Mouse (Mus musculus) hindbrain, embryonic 15.5 days (tissue): ENCODE results near the gene Tpst1. TPM values are rescaled to one million over a fixed set of nuclear protein-coding genes. Genes with fewer than 3 reads are reported as not detected.

Experiments
- ATAC-seq: fragments of 200-750 bp; cut with Nextera tagmentation; 2 replicates; pipeline ENCODE4 v1.8.0; 2017; ENCODE audit warnings: low read depth, moderate number of reproducible peaks, moderate TSS enrichment; ENCODE audit not compliant: low FRiP score
- H3K27ac ChIP-seq: fragments of 300-500 bp; sonication (generic); replicated peaks from 2 replicates; pipeline ENCODE4 v1.5.1; 2015; ENCODE audit warnings: mild to moderate bottlenecking, inconsistent platforms
- H3K27me3 ChIP-seq: fragments of 300-500 bp; sonication (generic); 2 replicates; pipeline ENCODE4 v1.6.1; 2015; ENCODE audit warnings: control low read depth, inconsistent platforms
- H3K36me3 ChIP-seq: fragments of 300-500 bp; sonication (generic); 2 replicates; pipeline ENCODE4 v1.6.1; 2015; ENCODE audit warnings: control low read depth, inconsistent platforms
- H3K4me1 ChIP-seq: fragments of 300-500 bp; sonication (generic); replicated peaks from 2 replicates; pipeline ENCODE4 v1.6.1; 2015; ENCODE audit warnings: control low read depth, inconsistent platforms
- H3K4me2 ChIP-seq: fragments of 300-500 bp; sonication (generic); 2 replicates; pipeline ENCODE4 v1.6.1; 2015; ENCODE audit warnings: moderate library complexity, mild to moderate bottlenecking, inconsistent platforms
- H3K4me3 ChIP-seq: fragments of 300-500 bp; sonication (generic); 2 replicates; pipeline ENCODE4 v1.5.1; 2015; ENCODE audit warnings: mild to moderate bottlenecking, inconsistent platforms
- H3K9ac ChIP-seq: fragments of 300-500 bp; sonication (generic); 2 replicates; pipeline ENCODE4 v1.6.1; 2015; ENCODE audit warnings: inconsistent platforms
- H3K9me3 ChIP-seq: fragments of 300-500 bp; sonication (generic); 2 replicates; pipeline ENCODE4 v1.6.1; 2016; ENCODE audit warnings: control low read depth, inconsistent platforms
- WGBS: fragments of 180-500 bp; shearing (Covaris S2); methylation state at CpG from one replicate; pipeline ENCODE4 v1.1.7; 2015; 5-methylcytosine and 5-hydroxymethylcytosine counted together
- polyA plus RNA-seq: library from polyadenylated mRNA; unstranded; fragments of >200 nt; fragmentation: Nextera tagmentation; extraction: Ambion mirVana; gene quantifications from 2 replicates; pipeline ENCODE4 v1.2.1, GENCODE M21; 2015

Gene Tpst1
- polyA plus RNA-seq, 1 experiment from 2014 or later, result 59.8 TPM

DNA sequence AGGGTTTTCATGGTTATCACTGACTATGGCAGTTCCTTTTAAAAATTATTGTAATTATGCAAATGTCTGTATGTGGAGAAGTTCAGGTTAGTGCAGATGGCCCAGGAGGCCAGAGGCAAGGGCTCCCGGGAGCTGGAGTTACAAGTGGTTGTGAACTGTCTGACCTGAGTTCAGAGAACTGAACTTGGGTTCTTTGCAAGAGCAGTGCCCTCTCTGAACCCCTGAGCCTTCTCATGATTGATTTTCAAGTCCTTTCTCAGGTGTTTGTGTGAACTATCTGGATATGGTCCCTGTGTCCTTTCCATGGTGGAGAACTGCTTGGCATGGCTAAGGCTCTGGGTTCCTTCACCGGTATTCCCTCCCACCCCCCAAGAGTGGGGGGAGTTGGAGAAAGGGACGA, 29.4 kb upstream of the Tpst1 start:
- Histone ChIP-seq H3K36me3 (peaks cover 68% of the 10 kb centered on the region), H3K9ac (no peak overlapping the region)
- WGBS, result 90% methylated on average over 3 of the region's 3 CpGs

DNA sequence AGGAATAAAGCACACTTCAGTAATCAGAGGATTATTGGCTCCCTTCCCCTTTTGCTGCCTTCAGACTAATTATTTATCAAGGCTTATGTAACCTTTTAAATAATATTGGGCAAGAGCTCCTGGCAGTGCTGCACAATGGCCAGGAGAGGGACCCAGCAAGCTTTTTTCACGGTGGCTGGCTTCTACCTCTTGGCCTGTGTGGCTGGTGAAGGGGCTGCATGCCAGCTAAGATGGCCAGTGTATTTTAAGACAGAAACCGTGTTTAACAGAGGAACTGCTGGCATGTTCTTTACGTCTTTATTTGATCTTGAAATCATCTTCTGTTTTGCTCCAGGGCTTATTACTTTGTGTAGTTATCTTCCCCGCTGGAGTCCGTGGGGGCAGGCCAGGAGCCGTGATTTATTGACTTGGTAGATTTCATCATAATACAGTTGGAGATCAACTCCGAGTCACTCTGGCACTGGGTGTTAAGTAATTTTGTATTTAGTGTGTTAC, 28.9 kb upstream of the Tpst1 start:
- no peak overlapping the region for H3K4me3 ChIP-seq
- H3K4me1 ChIP-seq, result no peaks in the 10 kb centered on the region; the same call in 1 of the 2 replicates
- WGBS, result 70% methylated on average over 7 of the region's 7 CpGs
- no peak overlapping the region for H3K27ac ChIP-seq
- no peak overlapping the region for H3K9ac ChIP-seq
- no peak for ATAC-seq
- no peaks in the 10 kb centered on the region for H3K27me3 ChIP-seq
- H3K36me3 ChIP-seq, result peaks cover 72% of the 10 kb centered on the region
- H3K4me2 ChIP-seq, result no peak overlapping the region
- no peaks in the 10 kb centered on the region for H3K9me3 ChIP-seq

More for the DNA sequence above, 29.4 kb upstream of the Tpst1 start:
- H3K4me2 ChIP-seq, result no peak overlapping the region
- no peak for ATAC-seq
- H3K27ac ChIP-seq, result no peak overlapping the region
- H3K4me1 ChIP-seq, result no peaks in the 10 kb centered on the region
- H3K4me3 ChIP-seq, result no peak overlapping the region
- no peaks in the 10 kb centered on the region for H3K27me3 ChIP-seq
- H3K9me3 ChIP-seq, result no peaks in the 10 kb centered on the region

DNA sequence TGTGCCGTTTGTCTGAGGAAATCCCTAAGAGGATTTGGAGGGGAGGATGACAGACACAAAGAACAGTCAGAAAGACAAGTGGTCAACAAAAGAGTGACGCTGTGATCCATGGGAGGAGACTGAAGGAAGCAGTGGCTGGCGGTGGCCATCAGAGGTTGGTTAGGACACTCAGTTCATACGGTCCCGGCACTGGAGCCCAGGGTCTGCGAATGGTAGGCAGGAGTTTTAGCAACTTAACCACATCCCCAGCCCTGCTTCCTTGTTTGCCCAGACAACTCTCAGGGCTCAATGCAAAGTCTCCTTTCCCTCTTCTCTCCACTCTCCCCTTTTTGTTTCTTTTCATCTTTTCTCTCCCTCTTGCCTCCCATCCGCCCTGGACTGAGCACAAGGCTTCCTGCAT, 27.0 kb upstream of the Tpst1 start:
- Histone ChIP-seq H3K36me3 (peaks cover 62% of the 10 kb centered on the region), H3K27me3 (no peaks in the 10 kb centered on the region), H3K27ac (no peak overlapping the region), H3K9me3 (no peaks in the 10 kb centered on the region), H3K9ac (no peak overlapping the region), H3K4me1 (no peaks in the 10 kb centered on the region; the same call in 1 of the 2 replicates), H3K4me3 (no peak overlapping the region), H3K4me2 (no peak overlapping the region)
- no peak for ATAC-seq
- WGBS, result 85% methylated on average over 7 of the region's 7 CpGs

DNA sequence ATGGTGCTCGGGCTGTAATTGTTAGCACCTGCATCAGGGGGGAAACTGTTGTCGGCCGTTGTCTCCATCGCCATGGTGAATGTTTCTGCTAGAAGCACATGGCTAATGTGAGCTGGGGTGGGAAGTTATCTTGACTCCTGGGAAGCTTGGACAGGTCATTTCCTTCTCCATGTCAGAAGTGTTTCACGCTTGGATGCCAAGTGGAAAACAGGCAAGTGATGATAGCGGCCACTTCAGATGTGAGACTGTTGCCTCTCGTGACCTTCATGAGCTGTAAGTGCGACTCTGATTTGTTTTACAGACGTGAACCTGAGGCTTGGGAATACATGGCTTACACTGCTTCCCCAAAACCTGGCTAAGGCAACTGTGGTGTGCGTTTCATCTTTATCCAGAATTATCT, 26.5 kb upstream of the Tpst1 start:
- Histone ChIP-seq H3K4me2 (no peak overlapping the region), H3K9me3 (no peaks in the 10 kb centered on the region), H3K9ac (no peak overlapping the region), H3K27ac (no peak overlapping the region), H3K4me1 (no peaks in the 10 kb centered on the region; the same call in 1 of the 2 replicates), H3K27me3 (no peaks in the 10 kb centered on the region), H3K36me3 (peaks cover 57% of the 10 kb centered on the region), H3K4me3 (no peak overlapping the region)
- WGBS, result 93% methylated on average over 10 of the region's 10 CpGs
- no peak for ATAC-seq

DNA sequence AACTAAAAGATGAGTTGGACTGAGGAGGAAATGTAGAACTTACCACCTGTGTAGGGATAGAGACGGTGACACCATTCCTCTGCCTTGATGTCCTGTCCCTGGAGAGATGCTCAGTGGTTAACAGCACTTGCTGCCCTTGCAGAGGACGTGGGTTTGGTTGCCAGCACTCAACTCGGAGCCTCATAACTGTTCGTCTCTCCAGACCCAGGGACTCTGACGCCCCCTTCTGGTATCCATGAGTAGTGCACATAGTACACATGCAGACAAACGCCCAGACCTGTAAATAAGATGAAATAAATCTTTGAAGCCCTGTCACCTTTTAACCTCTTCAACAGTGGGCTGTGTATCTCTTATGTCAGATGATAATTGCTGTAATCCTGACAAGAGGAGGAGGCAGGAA, 26.1 kb upstream of the Tpst1 start:
- H3K27me3 ChIP-seq, result no peaks in the 10 kb centered on the region
- 80% methylated on average over 6 of the region's 6 CpGs for WGBS
- H3K27ac ChIP-seq, result no peak overlapping the region
- peaks cover 53% of the 10 kb centered on the region for H3K36me3 ChIP-seq
- no peak overlapping the region for H3K4me2 ChIP-seq
- no peak overlapping the region for H3K4me3 ChIP-seq
- H3K9ac ChIP-seq, result no peak overlapping the region
- no peaks in the 10 kb centered on the region; the same call in 1 of the 2 replicates for H3K4me1 ChIP-seq
- ATAC-seq, result no peak
- no peaks in the 10 kb centered on the region for H3K9me3 ChIP-seq

DNA sequence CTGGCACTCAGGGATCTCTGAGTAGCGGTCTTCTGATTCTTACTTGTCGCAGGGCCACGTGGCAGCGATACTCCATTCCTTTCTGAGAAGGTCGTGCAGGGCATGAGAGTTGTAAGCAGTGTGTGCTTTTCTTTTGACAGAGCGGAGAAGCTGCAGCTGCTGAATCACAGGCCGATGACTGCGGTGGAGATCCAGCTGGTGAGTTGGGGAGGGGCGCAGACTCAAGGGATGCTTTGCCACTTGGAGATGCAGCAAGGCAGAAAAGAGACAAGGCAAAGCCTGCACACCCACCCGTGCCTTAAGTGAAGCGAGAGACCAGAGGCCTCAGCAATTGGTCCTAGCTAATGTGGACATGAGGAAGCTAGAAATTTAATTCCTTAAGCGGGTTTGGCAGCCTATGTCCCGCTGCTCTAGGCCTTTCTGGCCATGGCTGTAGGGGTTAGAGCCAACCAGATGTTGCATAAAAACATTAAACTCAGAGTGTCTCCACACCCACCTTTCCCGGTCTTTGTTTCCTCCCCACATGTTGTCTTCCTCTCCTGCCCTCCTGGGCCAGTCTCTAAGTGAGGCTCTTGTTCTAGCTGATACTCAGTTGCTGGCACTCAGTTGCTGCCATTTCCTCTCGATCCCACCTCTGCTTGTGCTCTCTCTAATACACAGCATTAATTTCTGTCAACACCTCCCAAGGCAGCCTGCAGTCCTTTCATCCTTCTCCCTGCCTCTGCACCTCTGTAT, 24.2 kb upstream of the Tpst1 start:
- peak overlapping the region; percentile 32; the same call in 1 of the 2 replicates for H3K27ac ChIP-seq
- H3K9ac ChIP-seq, result no peak overlapping the region
- H3K36me3 ChIP-seq, result peaks cover 34% of the 10 kb centered on the region
- H3K4me1 ChIP-seq, result no peaks in the 10 kb centered on the region; the same call in 1 of the 2 replicates
- no peaks in the 10 kb centered on the region for H3K9me3 ChIP-seq
- H3K27me3 ChIP-seq, result no peaks in the 10 kb centered on the region
- WGBS, result 83% methylated on average over 15 of the region's 15 CpGs
- no peak; the same call in 1 of the 2 replicates for ATAC-seq
- no peak overlapping the region for H3K4me2 ChIP-seq
- H3K4me3 ChIP-seq, result no peak overlapping the region

DNA sequence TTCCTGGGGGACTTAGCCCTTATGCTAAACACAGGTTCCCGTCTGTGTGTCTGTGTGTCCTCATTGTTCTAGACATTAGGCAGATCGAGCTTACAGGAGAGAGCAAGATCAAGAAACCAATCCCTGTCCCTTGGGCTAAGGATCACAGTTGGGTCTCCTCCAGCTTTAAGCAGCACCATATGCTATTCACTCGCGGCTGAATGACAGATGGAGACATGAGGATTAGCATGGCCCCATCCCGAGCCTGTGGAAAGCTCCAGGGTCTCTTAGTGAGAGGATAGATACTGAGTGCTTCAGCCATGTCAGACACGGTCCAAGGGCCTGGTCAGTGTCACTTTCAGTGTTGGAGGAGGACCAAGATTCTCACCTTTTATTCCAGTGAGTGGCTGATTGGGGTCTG, 22.7 kb upstream of the Tpst1 start:
- H3K9me3 ChIP-seq, result no peaks in the 10 kb centered on the region
- no peaks in the 10 kb centered on the region for H3K27me3 ChIP-seq
- ATAC-seq, result no peak
- no peak overlapping the region for H3K9ac ChIP-seq
- no peak overlapping the region for H3K4me2 ChIP-seq
- H3K4me1 ChIP-seq, result no peaks in the 10 kb centered on the region; the same call in 1 of the 2 replicates
- no peak overlapping the region for H3K4me3 ChIP-seq
- H3K27ac ChIP-seq, result no peak overlapping the region
- WGBS, result 53% methylated on average over 6 of the region's 6 CpGs
- peaks cover 32% of the 10 kb centered on the region for H3K36me3 ChIP-seq

DNA sequence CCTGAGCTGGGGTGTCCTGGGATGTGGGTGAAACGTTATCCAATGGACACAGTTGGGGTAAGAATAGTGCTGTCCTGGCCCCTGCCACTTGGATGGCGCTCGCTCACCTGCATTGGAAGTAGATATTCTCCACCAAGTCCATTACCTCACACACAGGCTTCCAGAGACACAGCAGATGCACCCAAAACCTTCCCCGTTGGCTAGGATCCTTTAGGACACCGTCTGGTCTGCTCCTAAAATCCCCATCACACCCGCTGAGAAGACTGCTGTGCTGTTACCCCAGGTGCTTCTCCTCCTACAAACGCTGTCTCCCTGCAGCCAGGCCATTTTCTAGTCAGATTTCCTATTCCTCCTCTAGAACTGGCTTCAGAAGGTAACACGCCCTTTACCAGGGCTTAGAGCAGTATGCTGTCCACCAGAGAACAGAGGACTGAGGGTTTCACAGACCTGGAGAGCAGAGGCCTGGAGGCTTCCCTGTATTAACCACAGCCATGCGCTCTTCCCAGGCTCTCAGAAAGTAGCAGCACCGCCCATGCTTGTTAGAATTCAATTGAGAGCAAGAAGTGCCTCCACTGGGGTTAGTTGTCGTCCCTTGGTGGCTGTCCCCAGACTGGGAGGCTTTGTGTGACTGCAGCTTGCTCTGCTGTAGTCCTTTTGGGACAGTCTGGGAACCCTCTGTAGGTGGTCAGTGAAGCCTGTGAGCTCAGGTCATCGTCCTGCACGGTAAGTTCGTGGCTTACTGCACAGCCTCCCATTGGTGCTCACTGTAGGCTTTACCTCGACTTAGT, 21.9 kb upstream of the Tpst1 start:
- Histone ChIP-seq H3K4me2 (no peak overlapping the region), H3K4me3 (no peak overlapping the region), H3K36me3 (peaks cover 25% of the 10 kb centered on the region), H3K9ac (no peak overlapping the region), H3K27me3 (no peaks in the 10 kb centered on the region), H3K4me1 (no peaks in the 10 kb centered on the region; the same call in 1 of the 2 replicates), H3K9me3 (no peaks in the 10 kb centered on the region), H3K27ac (no peak overlapping the region)
- no peak for ATAC-seq
- WGBS, result 87% methylated on average over 15 of the region's 15 CpGs

DNA sequence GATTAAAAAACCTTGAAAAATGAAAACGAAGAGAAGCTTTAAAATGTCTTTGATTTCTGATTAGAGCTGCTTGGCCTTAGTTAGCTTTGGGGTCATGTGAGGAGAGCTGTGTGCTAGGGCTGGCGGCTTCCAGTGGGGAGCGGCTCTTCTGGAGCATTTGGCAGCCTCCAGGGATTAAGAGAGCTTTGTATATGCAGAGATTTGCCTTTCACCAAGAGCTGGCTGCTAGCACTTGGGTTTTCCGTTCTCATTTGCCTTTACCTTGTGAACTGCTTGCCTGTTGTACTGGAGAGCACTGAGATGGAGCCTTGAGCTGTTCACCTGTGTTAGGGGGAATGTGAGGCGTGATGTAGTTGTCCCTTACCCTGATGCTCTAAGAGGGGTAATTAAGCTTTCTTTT, 20.6 kb upstream of the Tpst1 start:
- Histone ChIP-seq H3K27ac (no peak overlapping the region), H3K27me3 (no peaks in the 10 kb centered on the region), H3K36me3 (peaks cover 13% of the 10 kb centered on the region), H3K9me3 (no peaks in the 10 kb centered on the region), H3K4me3 (no peak overlapping the region), H3K9ac (no peak overlapping the region), H3K4me2 (no peak overlapping the region), H3K4me1 (no peaks in the 10 kb centered on the region; the same call in 1 of the 2 replicates)
- 80% methylated on average over 5 of the region's 5 CpGs for WGBS
- no peak for ATAC-seq

DNA sequence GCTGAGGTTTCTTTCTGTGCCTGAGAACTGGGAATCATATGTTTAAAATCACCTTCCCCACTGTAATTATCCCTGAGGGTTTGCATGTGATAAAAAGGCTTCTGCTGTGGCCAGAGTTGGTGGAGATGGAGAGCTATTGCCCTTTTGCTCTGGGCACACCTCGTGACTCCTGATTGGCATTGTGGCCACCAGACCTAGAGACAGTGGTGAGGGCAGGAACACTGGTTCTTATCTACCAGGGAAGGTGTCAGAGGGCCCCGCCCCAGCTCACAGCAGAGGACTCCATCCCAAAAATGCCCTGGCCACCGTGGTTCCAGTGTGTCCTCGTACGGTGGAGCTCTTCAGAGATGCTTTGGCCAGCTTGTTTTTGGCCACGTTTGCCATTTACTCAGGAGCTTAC, 20.2 kb upstream of the Tpst1 start:
- no peak overlapping the region for H3K4me3 ChIP-seq
- peaks cover 10% of the 10 kb centered on the region; the same call in 1 of the 2 replicates for H3K36me3 ChIP-seq
- no peak overlapping the region for H3K27ac ChIP-seq
- no peaks in the 10 kb centered on the region for H3K27me3 ChIP-seq
- H3K9ac ChIP-seq, result no peak overlapping the region
- no peak for ATAC-seq
- no peak overlapping the region for H3K4me2 ChIP-seq
- H3K9me3 ChIP-seq, result no peaks in the 10 kb centered on the region
- 96% methylated on average over 6 of the region's 6 CpGs for WGBS
- no peaks in the 10 kb centered on the region; the same call in 1 of the 2 replicates for H3K4me1 ChIP-seq

DNA sequence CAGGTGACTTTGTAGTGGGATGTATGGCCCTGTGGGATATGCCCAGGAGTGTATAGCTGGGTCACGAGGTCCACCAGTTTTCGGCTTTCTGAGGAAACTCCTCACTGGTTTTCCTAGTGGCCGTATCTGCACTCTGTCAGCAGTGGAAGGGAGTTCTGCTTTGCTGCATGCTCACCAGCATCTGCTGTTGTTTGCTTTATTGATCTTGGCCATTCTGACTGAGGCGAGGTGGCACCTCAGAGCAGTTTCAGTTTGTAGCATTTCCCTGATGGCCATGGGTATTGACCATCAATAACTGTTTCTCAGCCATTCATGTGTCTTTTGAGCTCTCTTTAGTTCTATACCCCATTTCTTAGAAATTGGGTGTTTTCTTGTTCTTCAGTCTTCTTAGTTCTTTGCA, 17.4 kb upstream of the Tpst1 start:
- H3K4me3 ChIP-seq, result no peak overlapping the region
- no peak overlapping the region for H3K9ac ChIP-seq
- no peak for ATAC-seq
- no peaks in the 10 kb centered on the region for H3K27me3 ChIP-seq
- H3K4me1 ChIP-seq, result no peaks in the 10 kb centered on the region
- H3K4me2 ChIP-seq, result no peak overlapping the region
- WGBS, result 92% methylated on average over 4 of the region's 4 CpGs
- H3K36me3 ChIP-seq, result peaks cover 8% of the 10 kb centered on the region
- H3K9me3 ChIP-seq, result no peaks in the 10 kb centered on the region
- no peak overlapping the region for H3K27ac ChIP-seq

DNA sequence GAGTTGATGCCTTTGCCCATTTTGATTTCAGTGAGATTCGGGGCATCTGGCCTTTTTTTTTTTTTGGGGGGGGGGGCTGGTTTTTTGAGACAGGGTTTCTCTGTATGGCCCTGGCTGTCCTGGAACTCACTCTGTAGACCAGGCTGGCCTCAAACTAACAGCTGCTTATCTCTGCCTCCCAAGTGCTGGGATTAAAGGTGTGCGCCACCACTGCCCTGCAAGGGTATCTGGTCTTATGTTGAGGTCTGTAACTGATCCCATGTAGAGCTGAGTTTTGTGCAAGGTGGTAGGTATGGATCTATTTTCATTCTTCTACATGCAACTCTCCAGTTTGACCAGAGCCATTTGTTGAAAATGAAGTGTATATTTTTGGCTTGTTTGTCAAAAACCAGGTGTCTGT, 16.8 kb upstream of the Tpst1 start:
- Histone ChIP-seq H3K9me3 (no peaks in the 10 kb centered on the region), H3K9ac (no peak overlapping the region), H3K4me3 (no peak overlapping the region), H3K27me3 (no peaks in the 10 kb centered on the region), H3K4me2 (no peak overlapping the region), H3K36me3 (peaks cover 11% of the 10 kb centered on the region), H3K4me1 (no peaks in the 10 kb centered on the region), H3K27ac (no peak overlapping the region)
- no peak for ATAC-seq
- 92% methylated on average over 2 of the region's 2 CpGs for WGBS
